Comparison of ENCODE assay signal across 8 mouse cellular contexts in genomic region chr12:8207978-8208403, GRCm38 (mm10). TPM values are rescaled to one million over a fixed set of nuclear protein-coding genes. Genes with fewer than 3 reads are reported as not detected.
A peak's percentile ranks its signal among the peaks of the same experiment; 100 is the strongest.
DNase-seq lines count a peak whose midpoint lies in the region; ATAC-seq lines count a peak whose summit lies in the region.

Gene Ldah, plus strand, starts transcription at chr12:8208107.

- H3K27ac ChIP-seq in brown adipose tissue, adult 24 weeks (replicated peaks; ENCODE audit: low read depth, low read length), result peak within 1 kb of the TSS; percentile 74
- peak within 1 kb of the TSS in 1 of 2 experiments; percentile 53; a peak in 1 of 4 replicates for H3K27ac ChIP-seq in heart, embryonic 14.5 days (replicated peaks in 1 of 2; ENCODE audit: control insufficient read depth in 1 of 2, insufficient read depth in 1 of 2, low read depth in 2 of 2, low read length in 2 of 2)
- H3K27ac ChIP-seq in liver, embryonic 13.5 days, result peak within 1 kb of the TSS; percentile 41
- H3K27ac ChIP-seq in stomach, embryonic 16.5 days (ENCODE audit: low read length), result peak within 1 kb of the TSS; percentile 74

- WGBS in heart, embryonic 14.5 days, result under 1% methylated on average over 34 of the region's 34 CpGs
- WGBS in liver, embryonic 13.5 days (ENCODE audit: insufficient replicate concordance), result under 1% methylated on average over 34 of the region's 34 CpGs
- under 1% methylated on average over 34 of the region's 34 CpGs for WGBS in stomach, embryonic 16.5 days

- peak within 1 kb of the TSS; percentile 83 for H3K4me2 ChIP-seq in heart, embryonic 14.5 days (ENCODE audit: low read length)
- peak within 1 kb of the TSS; percentile 72 for H3K4me2 ChIP-seq in liver, embryonic 13.5 days
- H3K4me2 ChIP-seq in stomach, embryonic 16.5 days (ENCODE audit: low read depth, low read length), result peak within 1 kb of the TSS; percentile 76

- H3K9me3 ChIP-seq in heart, embryonic 14.5 days (ENCODE audit: control insufficient read depth, low read length), result no peaks in the 10 kb centered on the region
- H3K9me3 ChIP-seq in liver, embryonic 13.5 days (replicated peaks), result no peaks in the 10 kb centered on the region
- no peaks in the 10 kb centered on the region for H3K9me3 ChIP-seq in stomach, embryonic 16.5 days (replicated peaks; ENCODE audit: control insufficient read depth, low read length)

- H3K27me3 ChIP-seq in heart, embryonic 14.5 days (ENCODE audit: control insufficient read depth, insufficient read depth, low read length), result no peaks in the 10 kb centered on the region
- no peaks in the 10 kb centered on the region for H3K27me3 ChIP-seq in liver, embryonic 13.5 days
- H3K27me3 ChIP-seq in stomach, embryonic 16.5 days (ENCODE audit: control insufficient read depth, insufficient read depth, low read length), result no peaks in the 10 kb centered on the region; the same call in 1 of the 2 replicates

- H3K36me3 ChIP-seq in heart, embryonic 14.5 days (ENCODE audit: control insufficient read depth, insufficient read depth, low read length), result no peaks in the 10 kb centered on the region
- H3K36me3 ChIP-seq in liver, embryonic 13.5 days, result no peaks in the 10 kb centered on the region
- no peaks in the 10 kb centered on the region for H3K36me3 ChIP-seq in stomach, embryonic 16.5 days (ENCODE audit: control insufficient read depth, insufficient read depth, low read length)

- peak; percentile 86 for ATAC-seq in heart, embryonic 14.5 days (ENCODE audit: insufficient number of reproducible peaks, insufficient read depth, low FRiP score, low read depth)
- peak; percentile 97 for ATAC-seq in liver, embryonic 13.5 days (ENCODE audit: low read depth)
- peak; percentile 95 for ATAC-seq in stomach, embryonic 16.5 days (ENCODE audit: insufficient read depth, low FRiP score)

- H3K4me3 ChIP-seq in brown adipose tissue, adult 24 weeks (ENCODE audit: insufficient read depth, low read depth, low read length), result peak within 1 kb of the TSS; percentile 100
- H3K4me3 ChIP-seq in heart, embryonic 14.5 days (ENCODE audit: control insufficient read depth in 1 of 2, insufficient read depth in 1 of 2, low read depth in 1 of 2, low read length in 2 of 2), result peak within 1 kb of the TSS; percentile 73 to 94
- H3K4me3 ChIP-seq in liver, embryonic 13.5 days (replicated peaks), result peak within 1 kb of the TSS; percentile 82
- peak within 1 kb of the TSS; percentile 86 for H3K4me3 ChIP-seq in stomach, embryonic 16.5 days (replicated peaks; ENCODE audit: low read length)

- H3K4me1 ChIP-seq in brown adipose tissue, adult 24 weeks (ENCODE audit: control insufficient read depth, insufficient read depth, insufficient read length, low read length), result no peaks in the 10 kb centered on the region
- peaks cover 0 to 6% of the 10 kb centered on the region in 2 experiments; a peak in 1 of 4 replicates for H3K4me1 ChIP-seq in heart, embryonic 14.5 days (ENCODE audit: control insufficient read depth in 2 of 2, insufficient read depth in 2 of 2, low read length in 2 of 2)
- peaks cover 12% of the 10 kb centered on the region for H3K4me1 ChIP-seq in liver, embryonic 13.5 days (replicated peaks)
- H3K4me1 ChIP-seq in stomach, embryonic 16.5 days (ENCODE audit: control insufficient read depth, insufficient read depth, low read length), result 0 out of 2 replicates have a peak, but pooled peaks cover 2% of the 10 kb centered on the region

- H3K9ac ChIP-seq in heart, embryonic 14.5 days (ENCODE audit: low read length), result peak within 1 kb of the TSS; percentile 90
- H3K9ac ChIP-seq in liver, embryonic 13.5 days, result peak within 1 kb of the TSS; percentile 82
- peak within 1 kb of the TSS; percentile 89 for H3K9ac ChIP-seq in stomach, embryonic 16.5 days (ENCODE audit: low read length)

- DNase-seq in CD4-positive helper T cell, adult 2 months (ENCODE audit: low read depth, low spot score), result peak; percentile 94
- peak; percentile 61 for DNase-seq in fibroblast of lung, adult 2 months (ENCODE audit: low read depth)
- DNase-seq in kidney, postnatal 14 days, result peak; percentile 89
- peak; percentile 81 for DNase-seq in liver, embryonic 13.5 days
- peak; percentile 92 for DNase-seq in neural tube, embryonic 10.5 days (ENCODE audit: extremely low spot score, low spot score)

RNA-seq across cellular contexts. Expression of gene Ldah, which starts in this region (rescaled TPM):
- 43.6 and 55.7 TPM in 2 replicates for polyA plus RNA-seq in brown adipose tissue, adult 24 weeks (2012; ENCODE audit: insufficient read depth, insufficient read length, missing spikeins)
- polyA plus RNA-seq in heart, embryonic 14.5 days (2014; fragmentation: Nextera tagmentation; extraction: Ambion mirVana), result 49.7 and 55.8 TPM in 2 replicates
- polyA plus RNA-seq in liver, embryonic 13.5 days (2015; fragmentation: Nextera tagmentation; extraction: Ambion mirVana), result 33.9 and 43.2 TPM in 2 replicates
- 56.6 and 58.3 TPM in 2 replicates for polyA plus RNA-seq in stomach, embryonic 16.5 days (2015; fragmentation: Nextera tagmentation; extraction: Ambion mirVana)
